Mouse (Mus musculus) gastrocnemius, postnatal 4 days (tissue): ENCODE measurements around the gene Gm5134. TPM values are rescaled to one million over a fixed set of nuclear protein-coding genes. Genes with fewer than 3 reads are reported as not detected.
A peak's percentile ranks its signal among the peaks of the same experiment; 100 is the strongest.

Experiments used
- DNase-seq, 2 experiments: peaks; one replicate each; pipeline ENCODE4 v3.0.0; 2021 to 2022; ENCODE audit warnings: low spot score in 2 of 2, mixed read lengths in 2 of 2
- microRNA-seq: library from miRNA; unstranded; fragments of <30 nt; microRNA quantifications from one replicate; pipeline ENCODE4 v1.2.0, GENCODE M21; 2021
- total RNA-seq, 2 experiments: library from RNA; stranded (reverse); gene quantifications; 2 replicates each; pipeline ENCODE4 v1.2.3; 2021

Gm5134 gene
- total RNA-seq, 2 experiments from 2014 or later: not detected

- DNase-seq: peak; percentile 90 to 95
Observed at GRCm38 (mm10) chr10:76032402-76033118, 78.2 kb downstream of the Gm5134 start, which contains the start of gene Zfp280b. Gene Zfp280b, plus strand, starts transcription at chr10:76032650.

GRCm38 (mm10) chr10:76033119-76033455, 78.8 kb downstream of the Gm5134 start:
- no peak for DNase-seq

- no peak for DNase-seq
Observed at GRCm38 (mm10) chr10:76034001-76034600, 79.8 kb downstream of the Gm5134 start.

GRCm38 (mm10) chr10:76035277-76035676, 81.0 kb downstream of the Gm5134 start:
- no peak for DNase-seq

GRCm38 (mm10) chr10:76036962-76037361, 82.6 kb downstream of the Gm5134 start:
- DNase-seq: no peak

- no peak for DNase-seq
Observed at GRCm38 (mm10) chr10:76045343-76045742, 91.0 kb downstream of the Gm5134 start.

GRCm38 (mm10) chr10:76046754-76047153, 92.4 kb downstream of the Gm5134 start:
- DNase-seq: no peak

GRCm38 (mm10) chr10:76047182-76047869, 93.0 kb downstream of the Gm5134 start:
- no peak for DNase-seq

- no peak for DNase-seq
Observed at GRCm38 (mm10) chr10:76048967-76049366, 94.7 kb downstream of the Gm5134 start.

- DNase-seq: no peak
Observed at GRCm38 (mm10) chr10:76051860-76052259, 97.5 kb downstream of the Gm5134 start.

Small RNAs within 50 kb of the gene (microRNA-seq; reads per million reads assigned to microRNA genes)
- gene Mir6409: not detected

Other genes starting within 250 kb of the Gm5134 start
- 10 to 100 TPM; 29.1 to 30.4 TPM for gene Cabin1, start 190.2 kb upstream of the Gm5134 start, total RNA-seq
- 10 to 100 TPM; 28.2 to 29.4 TPM for gene Ddt, start 181.1 kb upstream of the Gm5134 start, total RNA-seq
- not detected for gene Gm20441, start 173.6 kb upstream of the Gm5134 start, total RNA-seq
- 1 to 10 TPM; 5.4 to 6.8 TPM for gene Gstt3, start 173.1 kb upstream of the Gm5134 start, total RNA-seq
- gene Gstt1, start 155.9 kb upstream of the Gm5134 start, total RNA-seq: 10 to 100 TPM; 10.2 to 11.8 TPM
- not detected for gene Gstt4, start 132.0 kb upstream of the Gm5134 start, total RNA-seq
- 1 to 10 TPM; 7.6 to 9.2 TPM for gene Gstt2, start 117.1 kb upstream of the Gm5134 start, total RNA-seq
- 100 to 1,000 TPM; 164 TPM for gene Mif, start 94.3 kb upstream of the Gm5134 start, total RNA-seq
- 1 to 10 TPM in 1 of 2 experiments, under 1 TPM in 1; 0.96 to 1.0 TPM for gene Derl3, start 61.1 kb upstream of the Gm5134 start, total RNA-seq
- gene Smarcb1, start 32.9 kb upstream of the Gm5134 start, total RNA-seq: 10 to 100 TPM; 55.0 to 60.2 TPM
- 100 to 1,000 TPM; 390 to 396 TPM for gene Chchd10, start 21.4 kb upstream of the Gm5134 start, total RNA-seq
- gene Mmp11, start 18.0 kb upstream of the Gm5134 start, total RNA-seq: 10 to 100 TPM; 12.7 to 15.0 TPM
- not detected for gene Gm867, start 13.8 kb upstream of the Gm5134 start, total RNA-seq
- under 1 TPM in 1 of 2 experiments, not detected in 1; 0.62 TPM for gene Vpreb3, start 11.5 kb upstream of the Gm5134 start, total RNA-seq
- gene Zfp280b, start 78.1 kb downstream of the Gm5134 start, total RNA-seq: 10 to 100 TPM; 14.6 to 14.7 TPM
- gene Slc5a4b, start 156.4 kb downstream of the Gm5134 start, total RNA-seq: not detected
- gene Slc5a4a, start 192.9 kb downstream of the Gm5134 start, total RNA-seq: not detected